Mouse (Mus musculus) ES-Bruce4 (cell line): ENCODE results near the gene Pcsk5. TPM values are rescaled to one million over a fixed set of nuclear protein-coding genes. Genes with fewer than 3 reads are reported as not detected.

ENCODE experiments used
- H3K27ac ChIP-seq: 2 replicates; pipeline ENCODE4 v1.5.1; 2012; ENCODE audit warnings: low read length, inconsistent platforms; ENCODE audit not compliant: insufficient read depth
- H3K27me3 ChIP-seq: 2 replicates; pipeline ENCODE4 v1.6.1; 2012; ENCODE audit warnings: mild to moderate bottlenecking, low read length, inconsistent platforms; ENCODE audit not compliant: control insufficient read depth, poor library complexity, insufficient read depth, severe bottlenecking
- H3K36me3 ChIP-seq: 2 replicates; pipeline ENCODE4 v1.6.1; 2012; ENCODE audit warnings: inconsistent platforms, mild to moderate bottlenecking, low read length, moderate library complexity; ENCODE audit not compliant: control insufficient read depth, poor library complexity, insufficient read depth, severe bottlenecking
- H3K4me1 ChIP-seq: one replicate; pipeline ENCODE4 v1.8.1; 2011; ENCODE audit warnings: low read length; ENCODE audit not compliant: control insufficient read depth, insufficient read depth
- H3K4me3 ChIP-seq: 2 replicates; pipeline ENCODE4 v1.5.1; 2011; ENCODE audit warnings: low read depth, mild to moderate bottlenecking, low read length
- H3K9ac ChIP-seq: 2 replicates; pipeline ENCODE4 v1.6.1; 2012; ENCODE audit warnings: low read depth, mild to moderate bottlenecking, inconsistent platforms; ENCODE audit not compliant: poor library complexity, severe bottlenecking
- H3K9me3 ChIP-seq: replicated peaks from 2 replicates; pipeline ENCODE4 v1.6.1; 2012; ENCODE audit warnings: mild to moderate bottlenecking, low read length, inconsistent platforms; ENCODE audit not compliant: control insufficient read depth, poor library complexity, insufficient read depth, severe bottlenecking
- CTCF ChIP-seq: IDR thresholded peaks from one replicate; pipeline ENCODE4 v1.8.1; 2011; ENCODE audit warnings: low read depth, low read length
- EP300 ChIP-seq: IDR thresholded peaks from 2 replicates; pipeline ENCODE4 v1.6.1; 2011; ENCODE audit warnings: low read depth, low read length; ENCODE audit not compliant: insufficient read depth
- POLR2A ChIP-seq: IDR thresholded peaks from one replicate; pipeline ENCODE4 v1.8.1; 2011; ENCODE audit warnings: low read length; ENCODE audit not compliant: insufficient read depth
- polyA plus RNA-seq: library from polyadenylated mRNA; stranded (reverse); fragments of >200 nt; gene quantifications from 2 replicates; pipeline ENCODE4 v1.2.4, GENCODE M21; 2011; ENCODE audit warnings: low read depth; ENCODE audit not compliant: missing spikeins, insufficient read depth, insufficient read length

The Pcsk5 gene
- polyA plus RNA-seq, 1 experiment: 0.33 TPM

DNA sequence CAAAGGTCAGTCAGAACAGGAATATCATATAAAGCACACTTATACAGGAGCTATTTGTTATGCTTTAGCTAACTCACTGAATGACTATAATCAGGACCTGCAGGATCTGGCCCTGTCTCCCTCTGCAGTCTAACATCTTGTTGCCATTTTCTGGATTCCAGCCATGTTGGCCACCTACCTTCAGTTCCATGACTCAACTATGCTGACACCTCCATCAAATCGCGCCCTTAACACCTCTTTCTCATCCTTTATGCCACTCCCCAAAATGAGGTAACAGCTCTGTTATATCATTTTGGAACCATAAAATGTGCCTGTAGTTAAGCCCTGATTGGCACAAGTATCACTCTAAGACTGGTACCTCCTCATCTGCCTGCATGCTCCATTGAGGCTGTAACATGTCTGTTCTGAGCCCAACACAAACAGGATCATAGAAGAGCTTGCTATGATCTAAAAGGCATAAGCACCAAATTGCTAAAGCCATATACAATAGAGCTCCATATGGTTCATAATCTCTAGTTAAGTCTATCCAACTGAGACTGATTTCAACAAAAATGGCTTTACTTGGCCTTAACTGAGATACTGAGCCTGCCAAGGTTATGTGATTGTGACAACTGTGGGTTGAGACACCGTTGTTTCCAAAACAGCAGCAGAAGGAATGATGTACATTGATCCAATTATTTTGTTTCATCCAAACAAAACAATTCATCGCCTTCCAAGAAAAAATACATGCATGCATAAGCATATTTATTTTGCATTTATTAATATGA is 37.8 kb downstream of the Pcsk5 start:
- TF ChIP-seq POLR2A (no peak), CTCF (no peak), EP300 (no peak)
- no peak overlapping the region for H3K4me3 ChIP-seq
- no peak overlapping the region for H3K9ac ChIP-seq
- no peaks in the 10 kb centered on the region for H3K27me3 ChIP-seq
- no peaks in the 10 kb centered on the region for H3K9me3 ChIP-seq
- no peaks in the 10 kb centered on the region for H3K36me3 ChIP-seq
- H3K4me1 ChIP-seq: no peaks in the 10 kb centered on the region
- H3K27ac ChIP-seq: no peak overlapping the region

DNA sequence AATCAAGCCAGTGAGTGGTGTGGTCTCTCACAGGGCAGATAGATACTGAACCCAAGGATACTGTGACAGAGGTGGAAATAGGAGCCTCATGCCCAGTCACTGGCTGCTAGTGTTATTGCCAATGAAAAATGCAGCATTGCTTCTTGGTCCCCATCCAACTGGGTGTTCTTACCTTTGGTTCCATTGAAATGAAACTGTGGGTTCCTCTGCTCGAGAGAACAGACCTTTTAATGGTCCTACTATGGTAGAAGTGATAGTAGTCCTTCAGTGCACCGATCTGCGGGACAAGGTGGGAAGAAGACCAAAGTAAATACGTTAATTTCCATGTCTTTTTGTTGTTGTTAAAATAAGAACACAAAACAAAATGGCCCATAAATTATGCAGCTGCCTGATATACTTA is 44.0 kb downstream of the Pcsk5 start:
- no peak for TF ChIP-seq POLR2A
- no peak for TF ChIP-seq CTCF
- no peak for TF ChIP-seq EP300
- Histone ChIP-seq H3K9me3 (no peaks in the 10 kb centered on the region), H3K4me1 (no peaks in the 10 kb centered on the region), H3K4me3 (no peak overlapping the region), H3K36me3 (no peaks in the 10 kb centered on the region), H3K27ac (no peak overlapping the region), H3K9ac (no peak overlapping the region), H3K27me3 (no peaks in the 10 kb centered on the region)

DNA sequence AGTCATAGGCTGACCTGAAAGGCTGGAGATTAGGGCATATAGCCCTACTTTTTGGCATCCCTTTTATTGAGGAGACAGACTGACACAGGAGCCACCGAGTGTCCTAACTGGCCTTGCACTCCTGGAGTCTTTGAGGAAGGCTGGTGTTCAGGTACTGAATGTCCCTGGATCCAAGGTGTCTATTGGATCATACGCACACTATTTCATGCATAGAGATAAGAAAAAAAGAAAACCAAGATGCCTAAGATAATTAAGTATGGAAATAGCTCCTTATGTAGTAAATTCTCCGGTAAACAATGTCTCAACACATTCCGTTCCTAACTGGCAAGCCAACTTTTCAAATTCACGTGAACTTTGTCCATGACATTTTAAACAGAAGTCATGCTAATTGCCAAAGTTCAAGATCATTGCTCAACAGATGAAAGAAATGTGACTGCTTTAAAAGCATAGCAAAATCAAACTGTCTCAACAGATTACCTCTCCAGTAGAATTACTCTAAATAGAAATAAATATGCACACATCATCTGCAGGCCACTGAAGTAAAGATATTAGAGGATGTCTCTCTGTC is 45.9 kb downstream of the Pcsk5 start:
- H3K27me3 ChIP-seq: no peaks in the 10 kb centered on the region
- no peak overlapping the region for H3K4me3 ChIP-seq
- H3K27ac ChIP-seq: no peak overlapping the region
- no peak for TF ChIP-seq EP300
- TF ChIP-seq CTCF: no peak
- no peak for TF ChIP-seq POLR2A
- no peaks in the 10 kb centered on the region for H3K36me3 ChIP-seq
- H3K9ac ChIP-seq: no peak overlapping the region
- no peaks in the 10 kb centered on the region for H3K9me3 ChIP-seq
- H3K4me1 ChIP-seq: no peaks in the 10 kb centered on the region

DNA sequence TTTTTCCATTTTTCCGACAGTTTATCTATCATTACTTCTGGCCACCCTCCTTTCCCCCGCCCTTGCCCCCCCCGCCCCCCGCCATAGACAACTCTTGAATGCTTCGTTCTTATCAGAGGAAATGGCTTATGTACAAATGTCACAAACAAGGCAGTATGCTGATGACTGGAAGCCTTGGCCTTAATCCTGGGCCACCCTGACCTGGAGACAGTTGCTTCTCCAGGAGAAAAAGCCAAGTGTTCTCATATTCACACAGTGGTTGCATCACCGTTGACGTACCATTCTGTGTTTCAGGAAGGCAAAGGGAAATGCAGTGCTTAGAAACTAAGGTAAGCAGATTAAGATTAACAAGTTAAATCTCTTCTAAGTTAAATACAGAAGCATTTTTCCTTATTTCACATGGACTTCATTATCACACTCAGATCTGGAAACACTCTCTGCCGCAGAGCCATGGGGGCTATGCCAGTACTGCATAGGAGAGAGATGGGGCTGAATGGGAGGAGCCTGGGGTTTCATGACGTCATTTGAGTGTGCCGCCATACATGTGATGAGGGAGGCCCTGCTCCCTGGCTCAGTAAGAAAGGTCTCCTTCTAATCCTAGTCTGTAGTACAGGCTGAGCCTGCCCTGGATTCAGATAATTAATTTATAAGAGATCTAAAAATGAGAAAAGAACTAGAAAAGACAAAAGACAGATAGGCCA is 48.7 kb downstream of the Pcsk5 start:
- Histone ChIP-seq H3K9ac (no peak overlapping the region), H3K9me3 (no peaks in the 10 kb centered on the region), H3K4me3 (no peak overlapping the region), H3K4me1 (no peaks in the 10 kb centered on the region), H3K36me3 (no peaks in the 10 kb centered on the region), H3K27ac (no peak overlapping the region), H3K27me3 (no peaks in the 10 kb centered on the region)
- TF ChIP-seq EP300: no peak
- TF ChIP-seq POLR2A: no peak
- TF ChIP-seq CTCF: no peak

DNA sequence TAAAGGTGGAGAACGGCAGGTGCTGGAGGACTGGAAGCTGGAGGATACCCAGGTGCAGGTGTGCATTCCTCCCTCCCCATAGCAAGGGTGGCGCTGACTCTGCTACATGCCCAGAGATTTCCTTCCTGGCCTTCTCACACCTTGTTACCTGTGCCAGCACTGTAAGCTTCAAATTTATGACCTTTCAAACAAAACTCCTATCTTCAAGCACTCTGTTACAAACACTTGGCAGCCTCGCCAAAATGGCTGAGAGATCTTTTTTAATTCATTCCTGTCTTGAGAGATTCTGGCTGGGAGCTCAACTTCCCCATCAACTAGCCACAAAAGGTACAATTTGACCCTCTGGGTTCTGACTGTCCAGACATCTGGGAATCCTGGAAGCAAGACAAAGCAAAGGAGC is 50.7 kb downstream of the Pcsk5 start:
- no peak overlapping the region for H3K27ac ChIP-seq
- no peaks in the 10 kb centered on the region for H3K36me3 ChIP-seq
- TF ChIP-seq EP300 (no peak), POLR2A (no peak), CTCF (no peak)
- H3K4me3 ChIP-seq: no peak overlapping the region
- no peaks in the 10 kb centered on the region for H3K4me1 ChIP-seq
- no peaks in the 10 kb centered on the region for H3K27me3 ChIP-seq
- no peak overlapping the region for H3K9ac ChIP-seq
- H3K9me3 ChIP-seq: no peaks in the 10 kb centered on the region
